Mouse (Mus musculus) stomach, adult 2 months (tissue): Measurements from ENCODE around the gene Apobec1. TPM values are rescaled to one million over a fixed set of nuclear protein-coding genes. Genes with fewer than 3 reads are reported as not detected.

Source experiments
- polyA plus RNA-seq: library from polyadenylated mRNA; depleted of rRNA; stranded (reverse); fragments of >200 nt; gene quantifications from 2 replicates; pipeline ENCODE4 v1.2.3, GENCODE M21; 2012; rRNA removed

Gene Apobec1
- polyA plus RNA-seq, result 3.3 and 4.9 TPM in 2 replicates

DNA sequence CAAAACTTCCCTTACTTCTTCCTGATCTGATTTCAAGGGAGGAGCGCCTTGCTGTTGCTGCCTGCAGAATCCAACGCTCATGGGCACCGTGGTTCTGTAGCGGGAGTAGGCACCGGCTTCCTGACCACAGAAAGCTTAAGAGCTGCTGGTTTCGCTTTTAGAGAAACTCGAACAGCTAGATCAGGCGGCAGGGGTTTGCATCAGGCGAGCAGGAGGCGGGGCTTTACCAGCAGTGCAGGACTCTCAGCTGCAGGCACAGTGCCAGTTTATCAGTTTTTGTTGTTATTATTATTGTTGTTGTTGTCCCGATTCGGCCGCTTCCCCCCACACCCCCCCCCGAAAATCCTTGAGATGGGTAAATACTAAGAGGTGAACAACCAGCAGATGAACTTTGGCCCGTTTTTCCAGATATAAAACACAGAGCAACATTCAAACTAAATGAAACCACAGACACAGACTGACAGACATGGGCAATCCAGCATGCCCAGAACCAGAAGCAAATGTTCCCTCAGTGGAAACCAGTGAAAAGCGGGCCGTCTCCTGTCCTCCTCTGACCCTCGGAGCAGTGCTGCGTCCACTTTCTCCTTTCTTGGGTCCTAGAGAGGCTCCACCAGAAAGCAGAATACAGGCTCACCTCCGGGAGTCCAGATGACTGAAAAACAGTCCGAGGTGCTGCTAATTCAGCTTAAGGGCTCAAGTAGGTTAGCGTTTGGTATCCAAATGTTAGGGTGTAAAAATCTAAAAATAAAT is at the start of gene Apobec1:
Gene Apobec1 (minus strand): TSS at position 203 of the 750 bp plus-strand sequence.

DNA sequence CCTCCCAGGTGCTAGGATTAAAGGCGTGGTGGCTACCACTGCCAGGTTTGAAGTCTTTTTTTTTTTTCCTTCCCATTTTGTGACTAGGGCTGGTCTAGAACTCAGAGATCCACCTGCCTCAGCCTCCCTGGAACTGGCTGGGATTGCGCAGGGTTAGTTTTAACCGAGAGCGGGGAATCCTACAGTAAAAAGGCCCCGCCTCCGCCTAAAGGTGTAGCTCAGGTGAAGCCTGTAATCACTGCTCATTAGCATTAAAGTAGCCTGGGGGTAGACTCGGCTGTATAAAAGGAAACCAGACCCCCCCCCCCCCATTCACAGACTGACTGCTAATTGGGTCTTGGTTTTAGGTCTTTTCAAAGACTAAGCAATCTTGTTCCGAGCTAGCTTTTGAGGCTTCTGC is 23.9 kb upstream of the Apobec1 start, which contains the start of gene Dppa3:
Gene Dppa3 (plus strand): TSS at position 301 of the 400 bp plus-strand sequence.

DNA sequence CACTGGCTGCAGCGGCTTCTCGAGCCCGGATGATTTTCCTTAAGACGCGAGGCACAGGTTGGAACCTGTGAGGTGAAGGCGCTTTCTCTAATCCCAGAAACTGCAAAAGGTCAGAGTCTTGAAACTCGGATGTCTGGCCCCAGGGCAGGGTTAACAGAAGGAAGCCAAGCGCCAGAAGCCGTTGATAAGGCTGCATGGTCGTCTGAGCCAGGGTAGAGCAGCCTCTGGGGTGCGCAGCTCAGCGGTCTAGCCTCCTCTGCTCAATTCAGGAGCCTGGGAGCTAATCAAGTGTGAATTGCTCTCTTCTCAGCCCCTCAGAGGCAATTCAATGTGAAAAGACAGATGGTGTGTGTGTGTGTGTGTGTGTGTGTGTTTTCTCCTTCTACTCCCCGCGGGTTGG is 7.5 kb upstream of the Apobec1 start, which contains the start of gene Gdf3:
Gene Gdf3 (minus strand): TSS at position 317 of the 400 bp plus-strand sequence.

DNA sequence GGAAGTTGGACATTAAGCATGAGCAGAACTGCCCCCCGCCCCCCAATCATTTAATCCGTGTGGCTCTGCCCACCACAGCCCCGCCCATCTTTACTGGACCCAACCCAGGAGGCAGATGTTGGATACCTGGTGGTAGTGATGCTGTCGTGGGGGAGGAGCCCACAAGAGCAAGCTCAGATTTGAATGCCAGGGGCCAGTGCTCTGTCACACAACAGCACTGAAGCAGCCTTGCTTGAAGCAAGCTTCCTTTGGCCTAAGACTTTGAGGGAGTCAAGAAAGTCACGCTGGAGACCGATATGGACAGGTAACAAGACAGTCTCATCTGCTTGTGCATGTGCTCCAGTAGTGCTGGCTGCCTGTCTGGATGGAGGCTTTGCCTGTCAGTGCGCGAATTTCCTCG is 48.6 kb downstream of the Apobec1 start, which contains the start of gene Aicda:
Gene Aicda (plus strand): TSS at position 196 of the 400 bp plus-strand sequence.

Other genes with a start within 250 kb of the Apobec1 start
- gene Rimklb, start 103.7 kb downstream of the Apobec1 start, polyA plus RNA-seq, result 0.02 and 0.04 TPM in 2 replicates
- 68.1 and 71.2 TPM in 2 replicates for gene Mfap5, start 96.6 kb downstream of the Apobec1 start, polyA plus RNA-seq
- not detected in 2 replicates for gene Aicda, start 48.6 kb downstream of the Apobec1 start, polyA plus RNA-seq
- not detected in 2 replicates for gene Gdf3, start 7.6 kb upstream of the Apobec1 start, polyA plus RNA-seq
- not detected in 2 replicates for gene Dppa3, start 24.0 kb upstream of the Apobec1 start, polyA plus RNA-seq
- gene Nanog, start 105.0 kb upstream of the Apobec1 start, polyA plus RNA-seq, result not detected in 2 replicates
- 0.65 and 0.70 TPM in 2 replicates for gene Slc2a3, start 199.2 kb upstream of the Apobec1 start, polyA plus RNA-seq
- gene Foxj2, start 217.5 kb upstream of the Apobec1 start, polyA plus RNA-seq, result 6.8 and 7.3 TPM in 2 replicates